Comparison of ENCODE assay signal across 8 mouse cellular contexts in the genomic region with DNA sequence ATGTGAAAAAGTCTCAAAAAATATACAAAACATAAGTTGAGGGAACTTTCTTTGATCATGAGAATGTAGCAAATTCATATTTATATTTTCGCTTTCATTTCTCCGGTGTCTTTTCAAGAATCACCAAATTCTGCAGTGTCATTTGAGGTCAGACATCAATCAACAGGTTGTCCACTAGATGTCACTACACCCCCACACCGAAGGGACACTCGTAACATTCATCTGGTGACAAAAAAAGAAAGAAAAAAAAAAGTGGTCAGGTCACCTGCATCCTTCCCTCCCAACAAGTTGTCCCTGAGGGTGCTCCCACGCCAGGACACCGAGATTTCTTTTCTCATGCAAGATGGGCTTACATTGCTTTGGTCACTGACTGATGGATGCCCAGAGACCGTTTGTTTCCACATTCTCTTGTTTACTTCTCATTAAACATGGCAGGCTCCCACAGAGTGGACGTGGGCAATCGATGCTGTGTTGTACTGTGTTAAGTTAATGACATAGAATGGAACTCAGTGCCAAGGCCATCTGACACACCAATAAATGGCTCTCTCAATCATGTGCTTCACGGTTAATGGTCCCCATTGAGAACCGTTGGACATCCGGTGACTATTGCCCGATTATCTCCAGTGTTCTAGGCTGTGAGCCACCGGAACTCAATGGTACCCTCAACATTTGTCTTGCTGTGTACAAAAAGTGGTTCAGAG.
DNase-seq lines count a peak whose midpoint lies in the region; ATAC-seq lines count a peak whose summit lies in the region.

No protein-coding gene starts in this region.

- DNase-seq in gastrocnemius, adult 18-20 months (ENCODE audit: low spot score): peak; percentile 20
- DNase-seq in gastrocnemius, postnatal 36 days: no peak
- peak; percentile 45 for DNase-seq in midbrain, embryonic 14.5 days
- DNase-seq in adipocyte (ENCODE audit: low spot score): peak; percentile 17
- no peak for DNase-seq in hindbrain, embryonic 14.5 days (ENCODE audit: low spot score)
- peak; percentile 8 to 52 for DNase-seq in natural killer cell, adult 2 months (ENCODE audit: low spot score in 2 of 2)
- DNase-seq in left cerebral cortex, postnatal 25 days (ENCODE audit: low spot score in 2 of 2): no peak

- no peak overlapping the region for H3K4me3 ChIP-seq in midbrain, embryonic 14.5 days (replicated peaks; ENCODE audit: low read depth, low read length)
- H3K4me3 ChIP-seq in midbrain, embryonic 16.5 days (ENCODE audit: low read depth, low read length): no peak overlapping the region
- no peak overlapping the region for H3K4me3 ChIP-seq in hindbrain, embryonic 14.5 days (replicated peaks; ENCODE audit: low read length)

- H3K4me2 ChIP-seq in midbrain, embryonic 14.5 days (ENCODE audit: low read length): no peak overlapping the region
- H3K4me2 ChIP-seq in midbrain, embryonic 16.5 days (ENCODE audit: low read length): no peak overlapping the region
- no peak overlapping the region for H3K4me2 ChIP-seq in hindbrain, embryonic 14.5 days (replicated peaks)

- 85% methylated on average over 14 of the region's 14 CpGs for WGBS in midbrain, embryonic 14.5 days
- 80% methylated on average over 14 of the region's 14 CpGs for WGBS in midbrain, embryonic 16.5 days
- 71% methylated on average over 14 of the region's 14 CpGs for WGBS in hindbrain, embryonic 14.5 days

- H3K27me3 ChIP-seq in midbrain, embryonic 14.5 days (ENCODE audit: control insufficient read depth, insufficient read depth, low read length): no peaks in the 10 kb centered on the region
- H3K27me3 ChIP-seq in midbrain, embryonic 16.5 days (ENCODE audit: control insufficient read depth, insufficient read depth, low read depth, low read length): no peaks in the 10 kb centered on the region
- H3K27me3 ChIP-seq in hindbrain, embryonic 14.5 days (ENCODE audit: control insufficient read depth, insufficient read depth, low read length): no peaks in the 10 kb centered on the region

- H3K4me1 ChIP-seq in midbrain, embryonic 14.5 days (ENCODE audit: control insufficient read depth, insufficient read depth, low read length): no peaks in the 10 kb centered on the region; the same call in 1 of the 2 replicates
- H3K4me1 ChIP-seq in midbrain, embryonic 16.5 days (ENCODE audit: control insufficient read depth, insufficient read depth, low read length): peaks cover 4% of the 10 kb centered on the region
- H3K4me1 ChIP-seq in hindbrain, embryonic 14.5 days (replicated peaks; ENCODE audit: control insufficient read depth, insufficient read depth, low read length): no peaks in the 10 kb centered on the region

- H3K27ac ChIP-seq in midbrain, embryonic 14.5 days (replicated peaks; ENCODE audit: low read depth, low read length): no peak overlapping the region
- no peak overlapping the region for H3K27ac ChIP-seq in midbrain, embryonic 16.5 days (ENCODE audit: low read length)
- H3K27ac ChIP-seq in hindbrain, embryonic 14.5 days: no peak overlapping the region

- H3K9me3 ChIP-seq in midbrain, embryonic 14.5 days (ENCODE audit: control insufficient read depth, low read length): no peaks in the 10 kb centered on the region
- H3K9me3 ChIP-seq in midbrain, embryonic 16.5 days (replicated peaks; ENCODE audit: control insufficient read depth, low read length, poor library complexity, severe bottlenecking): no peaks in the 10 kb centered on the region
- H3K9me3 ChIP-seq in hindbrain, embryonic 14.5 days (ENCODE audit: control insufficient read depth, low read length): no peaks in the 10 kb centered on the region

- intact Hi-C loops in gastrocnemius, postnatal 36 days (cut with DNase I): loop anchor here (2.0 to 5.0 kb wide), 5 partner anchors 21 to 597 kb away; no protein-coding TSS in a partner anchor
- intact Hi-C loops in left cerebral cortex, postnatal 25 days (cut with DNase I): loop anchor here (5.0 kb wide), 2 partner anchors 162 to 327 kb away; no protein-coding TSS in a partner anchor

- no peak overlapping the region for H3K9ac ChIP-seq in midbrain, embryonic 14.5 days (replicated peaks; ENCODE audit: low read length)
- H3K9ac ChIP-seq in midbrain, embryonic 16.5 days (ENCODE audit: low read depth, low read length): no peak overlapping the region
- no peak overlapping the region for H3K9ac ChIP-seq in hindbrain, embryonic 14.5 days

- H3K36me3 ChIP-seq in midbrain, embryonic 14.5 days (ENCODE audit: control insufficient read depth, insufficient read depth, low read length): no peaks in the 10 kb centered on the region
- no peaks in the 10 kb centered on the region for H3K36me3 ChIP-seq in midbrain, embryonic 16.5 days (ENCODE audit: control insufficient read depth, insufficient read depth, low read length)
- H3K36me3 ChIP-seq in hindbrain, embryonic 14.5 days (replicated peaks; ENCODE audit: control insufficient read depth, insufficient read depth): no peaks in the 10 kb centered on the region

- ATAC-seq in midbrain, embryonic 14.5 days (ENCODE audit: low FRiP score, low TSS enrichment): no peak
- ATAC-seq in midbrain, embryonic 16.5 days: no peak
- ATAC-seq in hindbrain, embryonic 14.5 days (ENCODE audit: low FRiP score): 0 out of 2 replicates have a peak, but pooled peaks have one; percentile 25

Comparison
In these comparisons a context has a peak if more than half of its experiments do, and no peak if none do; other contexts are left out.
1. DNase-seq: peak in gastrocnemius, adult 18-20 months (single experiment), midbrain, embryonic 14.5 days (single experiment), adipocyte (single experiment) and natural killer cell, adult 2 months (2 of 2); none in gastrocnemius, postnatal 36 days (0 of 2), hindbrain, embryonic 14.5 days (single experiment) and left cerebral cortex, postnatal 25 days (0 of 2).